Mouse (Mus musculus): ENCODE data around the gene Rps8. TPM values are rescaled to one million over a fixed set of nuclear protein-coding genes. Genes with fewer than 3 reads are reported as not detected.
"Not testable (repeated sequence)": the region's sequence is repeated elsewhere in the genome, so short reads cannot be mapped to it uniquely, and the experiment has no call there.

The Rps8 gene
- polyA plus RNA-seq, 1 experiment: 698 TPM

DNA sequence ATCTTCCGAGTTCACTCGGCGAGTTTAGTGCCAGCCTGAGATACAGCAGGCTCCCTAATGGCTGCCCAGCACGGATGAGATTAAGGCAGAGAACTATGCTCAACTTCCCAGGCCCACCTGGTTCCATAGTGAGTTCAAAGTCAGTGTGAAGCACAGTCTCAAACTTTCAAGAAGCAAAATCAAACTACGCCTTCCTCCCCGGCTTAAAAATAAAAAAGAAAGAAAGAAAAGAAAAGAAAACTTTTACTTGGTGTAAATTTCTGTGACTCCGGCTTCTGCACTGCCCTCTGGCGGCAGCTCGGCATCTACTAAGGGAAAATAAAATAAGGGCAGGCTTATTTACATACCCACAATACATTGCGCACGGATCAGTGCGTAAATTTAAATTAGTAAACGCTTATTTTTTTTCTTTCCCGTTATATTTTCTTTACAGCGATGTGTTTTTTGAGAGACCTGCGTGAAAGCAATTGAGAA is 33.4 kb upstream of the Rps8 start:
- Histone ChIP-seq H3K36me3 (ENCODE audit: control insufficient read depth, insufficient read depth, low read length) (no peaks in the 10 kb centered on the region), H3K27ac (ENCODE audit: control insufficient read depth, insufficient read depth, low read length) (peak overlapping the region; percentile 80), H3K4me1 (replicated peaks; ENCODE audit: control insufficient read depth, insufficient read depth, low read length) (0 out of 2 replicates have a peak, but pooled peaks cover 2% of the 10 kb centered on the region), H3K4me3 (ENCODE audit: control insufficient read depth, insufficient read depth, low read length) (peak overlapping the region; percentile 11), H3K27me3 (ENCODE audit: control insufficient read depth, insufficient read depth, low read length) (no peaks in the 10 kb centered on the region)
- under 1% methylated on average over 16 of the region's 16 CpGs for WGBS
- DNase-seq: peak; percentile 84
- TF ChIP-seq CTCF (IDR thresholded peaks at IDR 0.05; ENCODE audit: borderline replicate concordance, control insufficient read depth, extremely low read depth, insufficient read depth, low read length, poor library complexity): no peak
- TF ChIP-seq POLR2A (IDR thresholded peaks at IDR 0.05; ENCODE audit: control insufficient read depth, extremely low read depth, insufficient read depth, low read length, poor library complexity): no peak

DNA sequence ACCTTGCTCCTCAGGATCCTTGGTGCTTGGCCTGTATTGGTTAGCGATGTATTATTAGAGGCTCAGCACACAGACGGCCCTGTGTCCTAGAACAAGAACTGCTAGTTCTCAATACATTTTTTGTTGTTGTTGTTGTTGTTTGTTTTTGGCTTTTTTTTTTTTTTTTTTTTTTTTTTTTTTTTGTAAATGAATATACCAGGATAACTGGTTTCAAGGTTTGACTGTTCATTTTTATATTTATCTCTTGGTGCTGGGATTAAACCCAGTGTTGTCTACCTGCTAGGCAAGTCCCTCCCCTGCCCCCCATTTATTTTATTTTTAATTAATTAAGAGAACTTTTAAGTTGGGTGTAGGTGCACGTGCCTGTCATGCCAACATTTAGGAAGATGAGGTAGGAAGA is 32.9 kb upstream of the Rps8 start:
- Histone ChIP-seq H3K27me3 (ENCODE audit: control insufficient read depth, insufficient read depth, low read length) (no peaks in the 10 kb centered on the region), H3K27ac (ENCODE audit: control insufficient read depth, insufficient read depth, low read length) (peak overlapping the region; percentile 80), H3K4me1 (replicated peaks; ENCODE audit: control insufficient read depth, insufficient read depth, low read length) (0 out of 2 replicates have a peak, but pooled peaks cover 2% of the 10 kb centered on the region), H3K36me3 (ENCODE audit: control insufficient read depth, insufficient read depth, low read length) (no peaks in the 10 kb centered on the region), H3K4me3 (ENCODE audit: control insufficient read depth, insufficient read depth, low read length) (peak overlapping the region; percentile 11)
- no peak for TF ChIP-seq POLR2A (IDR thresholded peaks at IDR 0.05; ENCODE audit: control insufficient read depth, extremely low read depth, insufficient read depth, low read length, poor library complexity)
- no peak for TF ChIP-seq CTCF (IDR thresholded peaks at IDR 0.05; ENCODE audit: borderline replicate concordance, control insufficient read depth, extremely low read depth, insufficient read depth, low read length, poor library complexity)
- DNase-seq: no peak
- 66% methylated on average over 3 of the region's 3 CpGs for WGBS

DNA sequence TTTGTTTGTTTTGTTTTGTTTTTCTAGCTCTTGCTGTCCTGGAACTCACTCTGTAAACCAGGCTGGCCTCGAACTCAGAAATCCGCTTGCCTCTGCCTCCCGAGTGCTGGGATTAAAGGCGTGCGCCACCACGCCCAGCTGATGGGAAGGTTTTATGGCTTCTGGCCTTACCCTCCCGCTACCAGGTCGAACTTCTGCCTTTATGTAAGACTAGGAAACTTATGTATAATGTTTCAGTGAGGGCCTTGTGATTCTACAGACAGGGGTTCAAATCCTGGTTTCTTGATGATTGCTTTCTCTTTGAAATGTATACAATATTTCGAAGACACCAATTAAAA is 26.7 kb upstream of the Rps8 start:
- H3K27ac ChIP-seq (ENCODE audit: control insufficient read depth, insufficient read depth, low read length); DNase-seq; H3K27me3 ChIP-seq (ENCODE audit: control insufficient read depth, insufficient read depth, low read length); H3K4me1 ChIP-seq (replicated peaks; ENCODE audit: control insufficient read depth, insufficient read depth, low read length): not testable (repeated sequence)
- Histone ChIP-seq H3K36me3 (ENCODE audit: control insufficient read depth, insufficient read depth, low read length) (peaks cover 11% of the 10 kb centered on the region), H3K4me3 (ENCODE audit: control insufficient read depth, insufficient read depth, low read length) (peak overlapping the region; percentile 55)
- 11% methylated on average over 9 of the region's 9 CpGs for WGBS

DNA sequence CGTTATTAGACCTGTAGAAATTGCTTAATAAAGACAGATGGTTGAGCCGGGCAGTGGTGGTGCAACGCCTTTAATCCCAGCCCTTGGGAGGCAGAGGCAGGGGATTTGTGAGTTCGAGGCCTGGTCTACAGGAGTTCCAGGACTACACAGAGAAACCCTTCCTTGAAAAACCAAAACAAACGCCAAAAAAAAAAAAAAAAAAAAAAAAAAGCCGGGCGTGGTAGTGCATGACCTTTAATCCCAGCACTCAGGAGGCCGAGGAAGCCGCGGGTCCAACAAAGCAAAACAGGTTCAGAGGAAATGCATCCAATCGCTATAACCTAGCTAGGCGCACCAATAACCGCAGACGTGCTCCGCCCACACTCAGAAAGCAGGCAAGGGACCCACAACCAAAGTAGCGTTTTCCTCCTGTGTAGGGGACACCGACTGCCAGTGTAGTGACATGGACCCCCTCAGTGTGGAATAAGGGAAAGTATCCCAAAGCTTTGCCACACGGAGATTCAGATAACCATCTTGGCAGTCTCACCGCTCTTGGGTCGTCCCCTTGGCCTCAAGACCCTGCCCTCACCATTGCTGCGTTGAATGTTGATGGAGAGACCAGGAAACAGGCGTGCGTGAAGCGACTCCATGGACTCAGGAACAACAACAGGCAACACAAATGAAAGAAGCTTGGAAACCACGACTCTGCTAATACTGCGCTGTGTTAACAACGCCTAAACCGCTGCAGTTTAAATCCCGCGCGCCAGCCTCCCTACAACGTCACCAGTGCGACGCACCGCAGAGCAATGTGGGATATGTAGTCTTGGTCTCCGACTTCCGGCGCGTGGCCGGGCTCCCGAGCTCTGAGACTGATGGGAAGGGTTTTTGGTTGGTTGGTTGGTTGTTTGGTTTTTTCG is 26.1 kb upstream of the Rps8 start, which contains the start of gene Kif2c:
Kif2c (minus strand) TSS at position 777 of the 896 bp plus-strand sequence.
- Histone ChIP-seq H3K4me3 (ENCODE audit: control insufficient read depth, insufficient read depth, low read length) (peak within 1 kb of the TSS; percentile 55), H3K36me3 (ENCODE audit: control insufficient read depth, insufficient read depth, low read length) (peaks cover 17% of the 10 kb centered on the region), H3K27me3 (ENCODE audit: control insufficient read depth, insufficient read depth, low read length) (no peaks in the 10 kb centered on the region), H3K4me1 (replicated peaks; ENCODE audit: control insufficient read depth, insufficient read depth, low read length) (peaks cover 7% of the 10 kb centered on the region; the same call in 1 of the 2 replicates), H3K27ac (ENCODE audit: control insufficient read depth, insufficient read depth, low read length) (no peak within 1 kb of the TSS; the same call in 1 of the 2 replicates)
- peak; percentile 46; the same call in 1 of the 2 replicates for TF ChIP-seq POLR2A (IDR thresholded peaks at IDR 0.05; ENCODE audit: control insufficient read depth, extremely low read depth, insufficient read depth, low read length, poor library complexity)
- TF ChIP-seq CTCF (IDR thresholded peaks at IDR 0.05; ENCODE audit: borderline replicate concordance, control insufficient read depth, extremely low read depth, insufficient read depth, low read length, poor library complexity): no peak
- peak; percentile 93 for DNase-seq
- 2% methylated on average over 42 of the region's 42 CpGs for WGBS

DNA sequence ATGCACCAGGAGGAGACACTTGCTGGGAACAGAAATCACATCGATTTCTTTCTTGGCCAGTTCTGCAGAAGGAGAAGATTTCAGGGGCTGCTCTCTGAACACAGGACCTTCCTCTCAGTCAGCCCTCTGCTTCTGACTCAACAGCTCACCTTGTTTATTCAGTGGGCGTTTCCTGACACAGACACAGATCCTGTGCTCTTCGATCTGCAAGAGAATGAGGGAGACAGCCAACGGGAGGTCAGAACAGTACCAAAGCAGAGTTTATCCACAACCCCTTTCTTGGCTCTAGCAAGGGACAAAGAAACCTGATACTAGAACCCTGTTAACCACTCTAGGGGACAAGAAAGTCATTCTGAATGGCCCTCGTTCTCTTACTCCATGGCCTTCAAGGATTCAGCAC is 13.9 kb upstream of the Rps8 start:
- no peak for DNase-seq

DNA sequence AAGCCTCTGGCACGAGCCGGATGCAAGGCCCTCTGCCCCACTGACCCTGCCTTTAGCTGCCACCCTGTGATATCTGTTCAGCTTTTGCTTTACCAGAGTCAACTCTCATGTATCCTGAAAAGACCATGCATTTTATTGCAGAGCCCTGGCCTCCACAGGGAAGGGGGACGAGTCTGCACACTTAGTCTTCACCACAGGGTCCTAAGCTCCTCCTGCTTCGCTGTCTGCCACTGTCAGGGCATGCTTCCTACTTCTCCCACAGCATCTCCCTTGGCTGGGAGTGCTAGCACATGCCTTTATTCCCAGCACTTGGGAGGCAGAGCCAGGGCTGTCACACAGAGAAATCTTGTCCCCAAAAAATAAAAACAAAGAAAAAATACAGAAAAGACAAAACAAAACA is 5.1 kb upstream of the Rps8 start:
- no peak for DNase-seq
- Histone ChIP-seq H3K27ac (ENCODE audit: control insufficient read depth, insufficient read depth, low read length) (no peak overlapping the region), H3K4me3 (ENCODE audit: control insufficient read depth, insufficient read depth, low read length) (no peak overlapping the region), H3K27me3 (ENCODE audit: control insufficient read depth, insufficient read depth, low read length) (no peaks in the 10 kb centered on the region), H3K36me3 (ENCODE audit: control insufficient read depth, insufficient read depth, low read length) (peaks cover 42% of the 10 kb centered on the region), H3K4me1 (replicated peaks; ENCODE audit: control insufficient read depth, insufficient read depth, low read length) (no peaks in the 10 kb centered on the region)
- TF ChIP-seq CTCF (IDR thresholded peaks at IDR 0.05; ENCODE audit: borderline replicate concordance, control insufficient read depth, extremely low read depth, insufficient read depth, low read length, poor library complexity) (no peak), POLR2A (IDR thresholded peaks at IDR 0.05; ENCODE audit: control insufficient read depth, extremely low read depth, insufficient read depth, low read length, poor library complexity) (no peak)
- 93% methylated on average over 4 of the region's 4 CpGs for WGBS

More for the DNA sequence above, 13.9 kb upstream of the Rps8 start:
- Histone ChIP-seq H3K27me3 (ENCODE audit: control insufficient read depth, insufficient read depth, low read length) (no peaks in the 10 kb centered on the region), H3K4me3 (ENCODE audit: control insufficient read depth, insufficient read depth, low read length) (no peak overlapping the region), H3K4me1 (replicated peaks; ENCODE audit: control insufficient read depth, insufficient read depth, low read length) (no peaks in the 10 kb centered on the region), H3K27ac (ENCODE audit: control insufficient read depth, insufficient read depth, low read length) (no peak overlapping the region), H3K36me3 (ENCODE audit: control insufficient read depth, insufficient read depth, low read length) (peaks cover 65% of the 10 kb centered on the region)
- TF ChIP-seq POLR2A (IDR thresholded peaks at IDR 0.05; ENCODE audit: control insufficient read depth, extremely low read depth, insufficient read depth, low read length, poor library complexity) (no peak), CTCF (IDR thresholded peaks at IDR 0.05; ENCODE audit: borderline replicate concordance, control insufficient read depth, extremely low read depth, insufficient read depth, low read length, poor library complexity) (no peak)
- 98% methylated on average over 5 of the region's 5 CpGs for WGBS

Data from thymus, adult 2 months (tissue).